ENCODE assay signal across 8 mouse cellular contexts in the genomic region with DNA sequence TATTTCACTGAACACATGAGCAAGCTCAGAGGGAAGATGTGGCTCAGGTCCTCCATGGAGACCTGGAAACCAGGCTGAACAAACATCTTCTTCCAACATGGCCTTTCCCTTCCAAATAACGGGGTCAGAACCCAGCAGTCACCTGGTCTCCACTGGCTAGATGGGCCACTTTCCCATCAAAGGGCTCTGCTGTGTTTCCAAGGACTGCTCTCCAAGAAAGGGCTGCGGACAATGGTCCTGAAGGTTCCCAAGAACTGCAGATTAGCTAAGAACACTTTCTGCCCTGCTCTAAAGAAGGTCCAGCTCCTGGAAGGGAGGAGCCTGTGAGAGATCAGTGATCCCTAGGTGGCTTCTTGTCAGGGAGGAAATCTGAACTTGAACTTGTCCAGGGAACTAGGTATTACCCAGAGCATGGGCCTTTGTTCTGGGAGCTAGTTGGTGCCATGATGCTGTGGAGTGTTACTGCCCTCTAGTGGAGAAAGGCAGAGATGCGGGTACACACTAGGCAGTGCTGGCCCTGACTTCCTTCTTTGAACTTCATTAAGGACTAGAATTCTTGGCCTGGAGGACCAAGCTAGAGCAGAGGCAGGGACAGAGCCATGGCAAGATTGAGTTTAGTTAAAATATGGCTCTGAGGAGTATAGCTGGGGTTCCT. TPM values are rescaled to one million over a fixed set of nuclear protein-coding genes. Genes with fewer than 3 reads are reported as not detected.
A peak's percentile ranks its signal among the peaks of the same experiment; 100 is the strongest.
DNase-seq lines count a peak whose midpoint lies in the region; ATAC-seq lines count a peak whose summit lies in the region.

No protein-coding gene starts in this region.

- peak; percentile 86 for ATAC-seq in frontal cortex, adult (ENCODE audit: low TSS enrichment)
- peak; percentile 96 for ATAC-seq in lung, embryonic 16.5 days (ENCODE audit: low read depth)

- peak overlapping the region; percentile 80 for H3K27ac ChIP-seq in hindbrain, embryonic 10.5 days
- H3K27ac ChIP-seq in lung, embryonic 16.5 days (ENCODE audit: low read length) = no peak overlapping the region

- DNase-seq in NIH3T3 (ENCODE audit: low read depth) = peak; percentile 92
- DNase-seq in cerebellum, adult 9-10 months = peak; percentile 86
- DNase-seq in hindbrain, embryonic 10.5 days (ENCODE audit: low spot score) = peak; percentile 86
- DNase-seq in layer of hippocampus, adult 9-10 months (ENCODE audit: low spot score) = peak; percentile 90
- peak; percentile 64 for DNase-seq in ovary, postnatal 36 days (ENCODE audit: low spot score)
- peak; percentile 40 to 73 for DNase-seq in thymus, postnatal 10 days (ENCODE audit: low spot score in 2 of 2)

- peak overlapping the region; percentile 42; the same call in 1 of the 2 replicates for H3K9ac ChIP-seq in lung, embryonic 16.5 days (ENCODE audit: low read length)

- H3K4me2 ChIP-seq in lung, embryonic 16.5 days (ENCODE audit: low read depth, low read length) = no peak overlapping the region

- H3K4me1 ChIP-seq in hindbrain, embryonic 10.5 days (replicated peaks) = 0 out of 2 replicates have a peak, but pooled peaks cover 10% of the 10 kb centered on the region
- H3K4me1 ChIP-seq in lung, embryonic 16.5 days (replicated peaks; ENCODE audit: control insufficient read depth, insufficient read depth, low read length) = no peaks in the 10 kb centered on the region

- H3K9me3 ChIP-seq in hindbrain, embryonic 10.5 days = no peaks in the 10 kb centered on the region
- no peaks in the 10 kb centered on the region for H3K9me3 ChIP-seq in lung, embryonic 16.5 days (ENCODE audit: control insufficient read depth, low read length)

- H3K36me3 ChIP-seq in hindbrain, embryonic 10.5 days = no peaks in the 10 kb centered on the region
- H3K36me3 ChIP-seq in lung, embryonic 16.5 days (ENCODE audit: control insufficient read depth, insufficient read depth, low read length) = no peaks in the 10 kb centered on the region

- WGBS in hindbrain, embryonic 10.5 days = 42% methylated on average over 3 of the region's 3 CpGs
- WGBS in lung, embryonic 16.5 days = 35% methylated on average over 3 of the region's 3 CpGs

- no peak overlapping the region for H3K4me3 ChIP-seq in hindbrain, embryonic 10.5 days
- no peak overlapping the region for H3K4me3 ChIP-seq in lung, embryonic 16.5 days (ENCODE audit: low read length)

- H3K27me3 ChIP-seq in hindbrain, embryonic 10.5 days (ENCODE audit: insufficient read depth, poor library complexity, severe bottlenecking) = 0 out of 2 replicates have a peak, but pooled peaks cover 5% of the 10 kb centered on the region
- H3K27me3 ChIP-seq in lung, embryonic 16.5 days (ENCODE audit: control insufficient read depth, insufficient read depth, low read depth, low read length) = peaks cover under 1% of the 10 kb centered on the region; the same call in 1 of the 2 replicates

RNA-seq across cellular contexts. Expression of gene Sbpl, which starts 5.1 kb away (rescaled TPM):
- not detected in 2 replicates for polyA plus RNA-seq in hindbrain, embryonic 10.5 days (2016; fragmentation: Nextera tagmentation; extraction: Ambion mirVana)
- not detected in 2 replicates for polyA plus RNA-seq in lung, embryonic 16.5 days (2015; fragmentation: Nextera tagmentation; extraction: Ambion mirVana)

RNA-seq across cellular contexts. Expression of gene Sbp, which starts 18.7 kb away (rescaled TPM):
- not detected in 2 replicates for polyA plus RNA-seq in hindbrain, embryonic 10.5 days (2016; fragmentation: Nextera tagmentation; extraction: Ambion mirVana)
- not detected in 2 replicates for polyA plus RNA-seq in lung, embryonic 16.5 days (2015; fragmentation: Nextera tagmentation; extraction: Ambion mirVana)

RNA-seq across cellular contexts. Expression of gene Prss30, which starts 20.2 kb away (rescaled TPM):
- not detected in 2 replicates for polyA plus RNA-seq in hindbrain, embryonic 10.5 days (2016; fragmentation: Nextera tagmentation; extraction: Ambion mirVana)
- 0.14 TPM in 1 of 2 replicates, not detected in the other for polyA plus RNA-seq in lung, embryonic 16.5 days (2015; fragmentation: Nextera tagmentation; extraction: Ambion mirVana)

RNA-seq across cellular contexts. Expression of gene Prss22, which starts 37.7 kb away (rescaled TPM):
- polyA plus RNA-seq in hindbrain, embryonic 10.5 days (2016; fragmentation: Nextera tagmentation; extraction: Ambion mirVana) = 0.72 and 0.83 TPM in 2 replicates
- 1.1 and 1.5 TPM in 2 replicates for polyA plus RNA-seq in lung, embryonic 16.5 days (2015; fragmentation: Nextera tagmentation; extraction: Ambion mirVana)

RNA-seq across cellular contexts. Expression of gene Dcpp3, which starts 43.0 kb away (rescaled TPM):
- not detected in 2 replicates for polyA plus RNA-seq in hindbrain, embryonic 10.5 days (2016; fragmentation: Nextera tagmentation; extraction: Ambion mirVana)
- polyA plus RNA-seq in lung, embryonic 16.5 days (2015; fragmentation: Nextera tagmentation; extraction: Ambion mirVana) = 0.88 and 2.0 TPM in 2 replicates
